Mouse (Mus musculus) midbrain, embryonic 14.5 days (tissue): ENCODE data around the gene Hs3st6. TPM values are rescaled to one million over a fixed set of nuclear protein-coding genes. Genes with fewer than 3 reads are reported as not detected.

Source experiments
- ATAC-seq: fragments of 200-750 bp; cut with Nextera tagmentation; 2 replicates; pipeline ENCODE4 v1.8.0; 2017; ENCODE audit warnings: moderate number of reproducible peaks, moderate library complexity; ENCODE audit not compliant: low FRiP score, low TSS enrichment
- DNase-seq: peaks from one replicate; pipeline ENCODE4 v3.0.0-alpha.2; 2015
- H3K27ac ChIP-seq: fragments of 300-500 bp; sonication (generic); replicated peaks from 2 replicates; pipeline ENCODE4 v1.5.1; 2014; ENCODE audit warnings: mild to moderate bottlenecking, low read depth, low read length, moderate library complexity
- H3K27me3 ChIP-seq: fragments of 300-500 bp; sonication (generic); 2 replicates; pipeline ENCODE4 v1.6.1; 2014; ENCODE audit warnings: low read length, control low read depth, mixed read lengths; ENCODE audit not compliant: control insufficient read depth, insufficient read depth
- H3K36me3 ChIP-seq: fragments of 300-500 bp; sonication (generic); 2 replicates; pipeline ENCODE4 v1.6.1; 2014; ENCODE audit warnings: low read length, control low read depth; ENCODE audit not compliant: control insufficient read depth, insufficient read depth
- H3K4me1 ChIP-seq: fragments of 300-500 bp; sonication (generic); 2 replicates; pipeline ENCODE4 v1.6.1; 2014; ENCODE audit warnings: mild to moderate bottlenecking, antibody characterized with exemption, low read length, control low read depth; ENCODE audit not compliant: control insufficient read depth, insufficient read depth
- H3K4me2 ChIP-seq: fragments of 300-500 bp; sonication (generic); 2 replicates; pipeline ENCODE4 v1.6.1; 2014; ENCODE audit warnings: mild to moderate bottlenecking, low read length, moderate library complexity
- H3K4me3 ChIP-seq: fragments of 300-500 bp; sonication (generic); replicated peaks from 2 replicates; pipeline ENCODE4 v1.5.1; 2014; ENCODE audit warnings: low read depth, low read length
- H3K9ac ChIP-seq: fragments of 300-500 bp; sonication (generic); replicated peaks from 2 replicates; pipeline ENCODE4 v1.6.1; 2014; ENCODE audit warnings: mild to moderate bottlenecking, low read length, moderate library complexity
- H3K9me3 ChIP-seq: fragments of 300-500 bp; sonication (generic); 2 replicates; pipeline ENCODE4 v1.6.1; 2016; ENCODE audit warnings: low read length, control low read depth, mixed read lengths; ENCODE audit not compliant: control insufficient read depth
- WGBS: fragments of 180-500 bp; shearing (Covaris S2); extraction: QIAGEN DNeasy Blood & Tissue Kit; methylation state at CpG from one replicate; pipeline ENCODE4 v1.1.7; 2014; 5-methylcytosine and 5-hydroxymethylcytosine counted together
- polyA plus RNA-seq: library from polyadenylated mRNA; unstranded; fragments of >200 nt; fragmentation: Nextera tagmentation; extraction: Ambion mirVana; gene quantifications from 2 replicates; pipeline ENCODE4 v1.2.1, GENCODE M21; 2014

The Hs3st6 gene
- polyA plus RNA-seq, 1 experiment from 2014 or later = not detected

GRCm38 (mm10) chr17:24773241-24773640 is 20.5 kb downstream of the Hs3st6 start:
- no peak for DNase-seq
- WGBS = 80% methylated on average over 5 of the region's 5 CpGs
- Histone ChIP-seq H3K27ac (no peak overlapping the region), H3K4me2 (no peak overlapping the region), H3K9ac (no peak overlapping the region), H3K4me1 (no peaks in the 10 kb centered on the region), H3K9me3 (no peaks in the 10 kb centered on the region), H3K36me3 (no peaks in the 10 kb centered on the region), H3K27me3 (no peaks in the 10 kb centered on the region), H3K4me3 (no peak overlapping the region)
- ATAC-seq = no peak

GRCm38 (mm10) chr17:24775173-24775572 is 22.4 kb downstream of the Hs3st6 start:
- H3K4me2 ChIP-seq = no peak overlapping the region
- H3K27me3 ChIP-seq = no peaks in the 10 kb centered on the region
- 85% methylated on average over 8 of the region's 8 CpGs for WGBS
- no peaks in the 10 kb centered on the region for H3K9me3 ChIP-seq
- no peaks in the 10 kb centered on the region for H3K4me1 ChIP-seq
- H3K36me3 ChIP-seq = no peaks in the 10 kb centered on the region
- no peak for ATAC-seq
- no peak for DNase-seq
- H3K9ac ChIP-seq = no peak overlapping the region
- no peak overlapping the region for H3K4me3 ChIP-seq
- H3K27ac ChIP-seq = no peak overlapping the region

- Histone ChIP-seq H3K36me3 (no peaks in the 10 kb centered on the region), H3K27ac (no peak overlapping the region), H3K27me3 (no peaks in the 10 kb centered on the region), H3K4me3 (no peak overlapping the region), H3K9ac (no peak overlapping the region), H3K4me1 (no peaks in the 10 kb centered on the region), H3K9me3 (no peaks in the 10 kb centered on the region), H3K4me2 (no peak overlapping the region)
- DNase-seq (no peak), ATAC-seq (no peak)
- 82% methylated on average over 2 of the region's 2 CpGs for WGBS
Observed at GRCm38 (mm10) chr17:24777073-24777472, 24.3 kb downstream of the Hs3st6 start.

DNA sequence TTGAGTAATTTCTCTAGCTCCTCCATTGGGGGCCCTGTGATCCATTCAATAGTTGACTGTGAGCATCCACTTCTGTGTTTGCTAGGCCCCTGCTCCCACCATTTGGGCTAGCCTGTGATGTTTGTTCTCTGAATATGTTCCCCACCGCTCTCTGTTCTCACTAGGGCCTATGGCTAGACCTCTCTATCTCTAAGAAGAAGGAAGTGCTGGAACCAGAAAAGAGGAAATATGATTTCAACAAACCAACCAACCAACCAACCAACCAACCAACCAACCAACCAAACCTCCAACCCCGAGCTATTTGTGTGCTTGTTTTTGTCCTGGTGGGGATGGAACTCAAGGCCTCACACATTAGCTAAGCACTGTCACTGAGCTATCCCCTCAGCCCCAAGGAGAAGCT is 28.0 kb downstream of the Hs3st6 start:
- no peaks in the 10 kb centered on the region for H3K27me3 ChIP-seq
- H3K36me3 ChIP-seq = no peaks in the 10 kb centered on the region
- no peak for ATAC-seq
- H3K27ac ChIP-seq = no peak overlapping the region
- 76% methylated on average over 2 of the region's 2 CpGs for WGBS
- no peak overlapping the region for H3K4me3 ChIP-seq
- no peak for DNase-seq
- H3K9ac ChIP-seq = no peak overlapping the region
- no peak overlapping the region for H3K4me2 ChIP-seq
- no peaks in the 10 kb centered on the region for H3K9me3 ChIP-seq
- H3K4me1 ChIP-seq = no peaks in the 10 kb centered on the region

DNA sequence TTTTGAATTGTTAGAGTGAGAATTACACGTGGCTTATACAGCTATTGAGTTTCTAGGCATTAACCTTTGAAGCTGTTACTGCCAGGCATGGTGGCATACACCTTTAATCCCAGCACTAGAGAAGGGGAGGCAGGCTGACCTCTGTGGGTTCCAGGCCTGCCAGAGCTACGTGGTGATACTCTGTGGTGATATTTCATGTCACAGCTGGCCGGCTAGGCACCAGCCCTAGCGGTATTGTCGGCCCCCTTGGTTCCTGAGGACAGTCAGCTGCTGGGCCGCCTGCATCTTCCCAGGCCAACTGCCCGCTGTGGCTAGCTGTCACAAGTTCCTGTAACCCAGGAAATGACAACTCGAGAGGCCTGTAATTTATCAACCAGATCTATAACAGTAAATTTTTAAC is 39.4 kb downstream of the Hs3st6 start:
- H3K9ac ChIP-seq = no peak overlapping the region
- H3K4me1 ChIP-seq = no peaks in the 10 kb centered on the region
- DNase-seq = no peak
- no peak overlapping the region for H3K27ac ChIP-seq
- no peak for ATAC-seq
- H3K9me3 ChIP-seq = no peaks in the 10 kb centered on the region
- 78% methylated on average over 8 of the region's 8 CpGs for WGBS
- no peaks in the 10 kb centered on the region for H3K36me3 ChIP-seq
- no peak overlapping the region for H3K4me3 ChIP-seq
- H3K27me3 ChIP-seq = no peaks in the 10 kb centered on the region
- no peak overlapping the region for H3K4me2 ChIP-seq

- Histone ChIP-seq H3K4me1 (no peaks in the 10 kb centered on the region), H3K9me3 (no peaks in the 10 kb centered on the region), H3K4me3 (no peak overlapping the region), H3K27me3 (no peaks in the 10 kb centered on the region), H3K9ac (no peak overlapping the region), H3K27ac (no peak overlapping the region), H3K4me2 (no peak overlapping the region), H3K36me3 (no peaks in the 10 kb centered on the region)
- DNase-seq = no peak
- WGBS = 80% methylated on average over 12 of the region's 12 CpGs
- no peak for ATAC-seq
Observed at GRCm38 (mm10) chr17:24794791-24795190, 42.0 kb downstream of the Hs3st6 start.

DNA sequence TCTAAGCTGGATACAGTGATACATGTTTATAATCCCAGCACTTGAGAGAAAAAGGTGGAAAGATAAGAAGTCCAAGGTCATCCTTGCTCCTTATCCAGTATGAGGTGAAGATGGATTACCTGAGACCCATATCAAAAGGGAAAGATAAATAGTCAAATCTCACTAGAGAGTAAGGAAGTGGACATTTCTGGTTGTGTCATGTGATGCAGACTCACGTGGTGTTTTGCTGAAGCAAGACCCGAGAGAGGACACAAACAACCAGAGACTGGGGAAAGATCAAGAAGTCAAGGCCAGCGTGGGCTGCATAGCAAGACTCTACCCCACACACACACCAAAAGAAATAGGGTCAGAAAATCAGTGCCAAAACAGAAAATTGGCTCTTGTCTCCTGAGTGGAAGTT is 44.2 kb downstream of the Hs3st6 start:
- WGBS = 75% methylated on average over 3 of the region's 3 CpGs
- DNase-seq (no peak), ATAC-seq (no peak)
- no peaks in the 10 kb centered on the region for H3K9me3 ChIP-seq
- H3K36me3 ChIP-seq = no peaks in the 10 kb centered on the region
- no peak overlapping the region for H3K27ac ChIP-seq
- H3K4me2 ChIP-seq = no peak overlapping the region
- H3K9ac ChIP-seq = no peak overlapping the region
- H3K27me3 ChIP-seq = no peaks in the 10 kb centered on the region
- no peaks in the 10 kb centered on the region for H3K4me1 ChIP-seq
- no peak overlapping the region for H3K4me3 ChIP-seq

DNA sequence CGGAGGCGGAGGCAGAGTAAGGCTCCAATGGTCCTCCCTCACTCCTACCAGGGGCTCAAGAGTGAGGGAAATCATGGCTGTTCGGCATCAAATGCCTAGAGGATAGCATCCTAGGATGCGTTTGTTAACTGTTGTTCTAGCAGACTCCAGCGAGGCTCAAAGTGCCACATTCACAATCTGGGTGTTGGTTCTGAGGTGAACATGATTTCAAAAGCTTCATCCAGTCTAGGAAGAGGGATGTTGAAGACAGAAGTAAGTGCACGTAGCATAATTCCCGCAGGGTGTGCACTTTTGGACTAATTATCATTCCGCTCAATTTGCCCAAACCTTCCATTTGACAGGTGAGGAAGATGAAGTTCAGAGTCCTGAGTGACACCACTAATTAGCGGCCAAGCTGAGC is 45.4 kb downstream of the Hs3st6 start:
- Histone ChIP-seq H3K9me3 (no peaks in the 10 kb centered on the region), H3K4me3 (no peak overlapping the region), H3K4me1 (no peaks in the 10 kb centered on the region), H3K4me2 (no peak overlapping the region), H3K36me3 (no peaks in the 10 kb centered on the region), H3K9ac (no peak overlapping the region), H3K27ac (no peak overlapping the region), H3K27me3 (peaks cover 2% of the 10 kb centered on the region)
- ATAC-seq (no peak), DNase-seq (no peak)
- 60% methylated on average over 9 of the region's 9 CpGs for WGBS

DNA sequence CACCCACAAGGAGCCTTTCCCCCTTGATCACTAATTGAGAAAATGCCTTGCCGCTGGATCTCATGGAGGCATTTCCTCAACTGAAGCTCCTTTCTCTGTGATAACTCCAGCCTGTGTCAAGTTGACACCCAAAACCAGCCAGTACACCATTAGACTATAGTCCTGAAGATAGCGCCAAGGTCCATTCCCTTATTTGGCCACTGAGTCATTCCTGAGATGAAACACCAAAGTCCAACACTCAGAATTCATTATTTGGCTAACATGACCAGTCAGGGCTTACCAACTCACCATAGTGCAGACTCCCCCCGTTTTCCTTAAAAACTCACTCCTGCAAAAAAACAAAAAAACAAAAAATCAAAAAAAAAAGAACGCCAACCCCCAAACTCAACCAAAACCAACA is 46.7 kb downstream of the Hs3st6 start:
- Histone ChIP-seq H3K27ac (no peak overlapping the region), H3K9me3 (no peaks in the 10 kb centered on the region), H3K4me2 (no peak overlapping the region), H3K36me3 (no peaks in the 10 kb centered on the region), H3K4me1 (0 out of 2 replicates have a peak, but pooled peaks cover 5% of the 10 kb centered on the region), H3K9ac (no peak overlapping the region), H3K27me3 (peaks cover 15% of the 10 kb centered on the region), H3K4me3 (no peak overlapping the region)
- no peak for ATAC-seq
- 90% methylated on average over 4 of the region's 4 CpGs for WGBS
- DNase-seq = no peak
